Mouse (Mus musculus) lung, embryonic 14.5 days (tissue): ENCODE measurements around the gene Tcf7l2. TPM values are rescaled to one million over a fixed set of nuclear protein-coding genes. Genes with fewer than 3 reads are reported as not detected.

Source experiments
- ATAC-seq: fragments of 200-750 bp; cut with Nextera tagmentation; 2 replicates; pipeline ENCODE4 v1.8.0; 2017; ENCODE audit warnings: mild to moderate bottlenecking, moderate TSS enrichment, moderate library complexity; ENCODE audit not compliant: insufficient read depth
- DNase-seq: peaks from one replicate; pipeline ENCODE4 v3.0.0-alpha.2; 2015
- H3K27ac ChIP-seq: fragments of 300-500 bp; sonication (generic); 2 replicates; pipeline ENCODE4 v1.5.1; 2014; ENCODE audit warnings: low read depth, mild to moderate bottlenecking, moderate library complexity
- H3K27me3 ChIP-seq: fragments of 300-500 bp; sonication (generic); 2 replicates; pipeline ENCODE4 v1.6.1; 2014; ENCODE audit warnings: low read length, control low read depth; ENCODE audit not compliant: insufficient read depth
- H3K36me3 ChIP-seq: fragments of 300-500 bp; sonication (generic); 2 replicates; pipeline ENCODE4 v1.6.1; 2014; ENCODE audit warnings: control low read depth; ENCODE audit not compliant: insufficient read depth
- H3K4me1 ChIP-seq: fragments of 300-500 bp; sonication (generic); 2 replicates; pipeline ENCODE4 v1.6.1; 2014; ENCODE audit warnings: antibody characterized with exemption, control low read depth; ENCODE audit not compliant: insufficient read depth
- H3K4me2 ChIP-seq: fragments of 300-500 bp; sonication (generic); 2 replicates; pipeline ENCODE4 v1.6.1; 2014; ENCODE audit warnings: mild to moderate bottlenecking
- H3K4me3 ChIP-seq: fragments of 300-500 bp; sonication (generic); 2 replicates; pipeline ENCODE4 v1.5.1; 2014; ENCODE audit warnings: low read depth, low read length
- H3K9ac ChIP-seq: fragments of 300-500 bp; sonication (generic); 2 replicates; pipeline ENCODE4 v1.6.1; 2014
- H3K9me3 ChIP-seq: fragments of 300-500 bp; sonication (generic); 2 replicates; pipeline ENCODE4 v1.6.1; 2016; ENCODE audit warnings: low read depth, low read length, control low read depth
- CTCF ChIP-seq: IDR thresholded peaks from 2 replicates; pipeline ENCODE4 v1.5.1; 2016; ENCODE audit warnings: antibody characterized with exemption, low read depth
- WGBS: fragments of 180-500 bp; shearing (Covaris S2); extraction: QIAGEN DNeasy Blood & Tissue Kit; methylation state at CpG from one replicate; pipeline ENCODE4 v1.1.7; 2014; 5-methylcytosine and 5-hydroxymethylcytosine counted together
- polyA plus RNA-seq: library from polyadenylated mRNA; unstranded; fragments of >200 nt; fragmentation: Nextera tagmentation; extraction: Ambion mirVana; gene quantifications from 2 replicates; pipeline ENCODE4 v1.2.1, GENCODE M21; 2014

Gene Tcf7l2
- polyA plus RNA-seq, 1 experiment from 2014 or later, result 57.1 TPM

GRCm38 (mm10) chr19:55865774-55866578, 124.4 kb downstream of the Tcf7l2 start:
- H3K27me3 ChIP-seq, result no peaks in the 10 kb centered on the region
- TF ChIP-seq CTCF, result no peak
- peaks cover 2% of the 10 kb centered on the region; the same call in 1 of the 2 replicates for H3K4me1 ChIP-seq
- peak; percentile 67 for ATAC-seq
- no peak overlapping the region for H3K9ac ChIP-seq
- WGBS, result 54% methylated on average over 13 of the region's 13 CpGs
- H3K36me3 ChIP-seq, result peaks cover 4% of the 10 kb centered on the region; the same call in 1 of the 2 replicates
- no peak overlapping the region for H3K4me3 ChIP-seq
- no peak overlapping the region for H3K4me2 ChIP-seq
- no peaks in the 10 kb centered on the region for H3K9me3 ChIP-seq
- peak; percentile 58 for DNase-seq
- no peak overlapping the region for H3K27ac ChIP-seq

- H3K9me3 ChIP-seq, result no peaks in the 10 kb centered on the region
- TF ChIP-seq CTCF, result no peak
- ATAC-seq (no peak), DNase-seq (no peak)
- no peak overlapping the region for H3K27ac ChIP-seq
- peaks cover 2% of the 10 kb centered on the region; the same call in 1 of the 2 replicates for H3K4me1 ChIP-seq
- H3K27me3 ChIP-seq, result no peaks in the 10 kb centered on the region
- 65% methylated on average over 6 of the region's 6 CpGs for WGBS
- no peak overlapping the region for H3K4me2 ChIP-seq
- H3K9ac ChIP-seq, result no peak overlapping the region
- H3K4me3 ChIP-seq, result no peak overlapping the region
- H3K36me3 ChIP-seq, result peaks cover 4% of the 10 kb centered on the region; the same call in 1 of the 2 replicates
These were observed 125.6 kb downstream of the Tcf7l2 start for GRCm38 (mm10) chr19:55867255-55867654.

DNA sequence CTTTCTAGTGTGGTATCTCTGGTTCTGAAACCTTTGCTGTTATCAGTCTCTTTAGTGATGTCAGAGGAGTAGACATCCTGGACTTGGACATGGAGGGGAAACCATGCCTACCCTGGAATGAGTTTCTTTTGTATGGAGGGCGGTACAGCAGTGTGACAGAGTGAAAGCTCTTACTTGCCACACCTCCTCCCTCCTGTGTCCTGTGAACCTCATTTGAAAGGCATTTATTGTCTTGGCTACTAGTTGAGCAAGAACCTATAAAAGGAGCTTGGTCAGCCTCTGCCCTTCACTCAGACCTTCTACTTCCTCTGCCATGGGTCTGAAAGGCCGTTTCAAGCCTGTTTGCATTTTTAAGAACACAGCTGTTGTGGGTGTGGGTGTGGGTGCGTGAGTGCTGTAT, 126.3 kb downstream of the Tcf7l2 start:
- WGBS, result 77% methylated on average over 3 of the region's 3 CpGs
- Histone ChIP-seq H3K4me2 (no peak overlapping the region), H3K9me3 (no peaks in the 10 kb centered on the region), H3K36me3 (peaks cover 4% of the 10 kb centered on the region; the same call in 1 of the 2 replicates), H3K9ac (no peak overlapping the region), H3K27ac (no peak overlapping the region), H3K4me3 (no peak overlapping the region), H3K27me3 (no peaks in the 10 kb centered on the region), H3K4me1 (peaks cover 2% of the 10 kb centered on the region; the same call in 1 of the 2 replicates)
- DNase-seq (no peak), ATAC-seq (no peak)
- TF ChIP-seq CTCF, result no peak

DNA sequence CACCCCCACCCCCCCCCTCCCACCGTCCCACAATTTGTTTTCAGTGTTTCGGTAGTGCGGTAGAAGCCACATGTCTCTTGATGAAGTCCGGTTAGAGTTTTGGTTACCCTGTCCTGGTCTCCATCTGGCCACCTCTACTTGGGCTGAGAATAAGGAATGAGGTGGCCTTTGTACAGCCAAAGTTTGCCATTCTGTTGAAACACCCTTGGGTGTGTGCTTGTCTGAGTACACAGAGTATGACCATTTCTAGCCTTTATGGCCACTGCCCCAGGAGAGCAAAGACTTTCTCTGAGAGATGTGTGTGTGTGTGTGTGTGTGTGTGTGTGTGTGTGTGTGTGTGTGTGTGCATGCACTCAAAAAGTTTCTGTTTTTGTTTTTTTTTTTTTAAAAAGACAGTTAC, 127.0 kb downstream of the Tcf7l2 start:
- ATAC-seq (no peak), DNase-seq (no peak)
- Histone ChIP-seq H3K9me3 (no peaks in the 10 kb centered on the region), H3K4me1 (peaks cover 2% of the 10 kb centered on the region; the same call in 1 of the 2 replicates), H3K36me3 (peaks cover 1% of the 10 kb centered on the region; the same call in 1 of the 2 replicates), H3K27ac (no peak overlapping the region), H3K9ac (no peak overlapping the region), H3K27me3 (no peaks in the 10 kb centered on the region), H3K4me2 (no peak overlapping the region), H3K4me3 (no peak overlapping the region)
- no peak for TF ChIP-seq CTCF
- WGBS, result 96% methylated on average over 4 of the region's 4 CpGs

GRCm38 (mm10) chr19:55870825-55871224, 129.2 kb downstream of the Tcf7l2 start:
- no peaks in the 10 kb centered on the region for H3K4me1 ChIP-seq
- 54% methylated on average over 12 of the region's 12 CpGs for WGBS
- H3K9me3 ChIP-seq, result no peaks in the 10 kb centered on the region
- H3K4me3 ChIP-seq, result no peak overlapping the region
- no peak overlapping the region for H3K9ac ChIP-seq
- no peak overlapping the region for H3K27ac ChIP-seq
- no peak overlapping the region for H3K4me2 ChIP-seq
- TF ChIP-seq CTCF, result no peak
- ATAC-seq (no peak), DNase-seq (no peak)
- H3K27me3 ChIP-seq, result no peaks in the 10 kb centered on the region
- no peaks in the 10 kb centered on the region for H3K36me3 ChIP-seq

- no peak for ATAC-seq
- Histone ChIP-seq H3K4me2 (no peak overlapping the region), H3K36me3 (no peaks in the 10 kb centered on the region), H3K27me3 (no peaks in the 10 kb centered on the region), H3K4me3 (no peak overlapping the region), H3K9ac (no peak overlapping the region), H3K9me3 (no peaks in the 10 kb centered on the region), H3K4me1 (no peaks in the 10 kb centered on the region), H3K27ac (no peak overlapping the region)
- no peak for TF ChIP-seq CTCF
- DNase-seq, result no peak
- WGBS, result 53% methylated on average over 3 of the region's 3 CpGs
These were observed 129.9 kb downstream of the Tcf7l2 start for GRCm38 (mm10) chr19:55871496-55871895.

DNA sequence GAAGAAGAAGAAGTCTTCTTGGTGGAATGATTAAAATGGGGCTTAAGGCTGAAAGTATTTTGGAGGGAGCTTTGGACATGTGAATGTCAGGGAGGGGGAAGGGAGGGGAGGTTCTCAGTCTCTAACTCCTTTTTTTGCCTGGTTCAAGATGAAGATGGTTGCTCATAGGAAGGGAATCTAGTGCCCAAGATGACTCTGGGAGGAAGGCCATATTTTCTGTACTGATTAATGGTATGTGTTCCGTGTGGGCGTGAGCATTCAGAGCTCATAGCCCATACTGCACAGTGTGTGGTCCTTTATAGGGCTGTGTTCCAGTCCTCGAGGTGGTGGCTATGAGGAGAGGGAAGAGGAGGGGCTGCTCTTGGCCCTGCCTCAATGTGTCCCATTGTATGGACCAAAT, 131.6 kb downstream of the Tcf7l2 start:
- Histone ChIP-seq H3K27ac (no peak overlapping the region), H3K4me1 (no peaks in the 10 kb centered on the region)
- 76% methylated on average over 3 of the region's 3 CpGs for WGBS

More for the DNA sequence above, 131.6 kb downstream of the Tcf7l2 start:
- Histone ChIP-seq H3K4me2 (no peak overlapping the region), H3K27me3 (no peaks in the 10 kb centered on the region), H3K36me3 (no peaks in the 10 kb centered on the region), H3K4me3 (no peak overlapping the region), H3K9me3 (no peaks in the 10 kb centered on the region), H3K9ac (no peak overlapping the region)
- DNase-seq, result no peak
- TF ChIP-seq CTCF, result no peak
- ATAC-seq, result no peak
